In the genomic region with DNA sequence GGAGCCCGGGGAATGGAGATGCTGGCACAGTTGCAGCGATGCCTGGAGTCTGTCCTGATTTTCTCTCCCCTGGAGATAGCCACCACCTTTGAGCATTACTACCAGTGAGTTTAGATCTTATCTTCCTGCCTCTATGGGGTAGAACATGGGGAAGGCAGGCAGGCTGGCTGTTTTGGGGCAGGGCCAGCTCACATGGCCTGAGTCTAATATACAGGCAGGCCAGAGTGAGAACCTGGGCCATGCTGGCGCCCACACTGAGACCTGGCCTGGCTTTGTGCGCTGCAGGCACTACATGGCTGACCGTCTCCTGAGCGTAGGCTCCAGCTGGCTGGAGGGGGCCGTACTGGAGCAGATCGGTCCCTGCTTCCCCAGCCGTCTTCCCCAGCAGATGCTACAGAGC, we compare ENCODE assay signal across 34 mouse cellular contexts. TPM values are rescaled to one million over a fixed set of nuclear protein-coding genes. Genes with fewer than 3 reads are reported as not detected.
DNase-seq lines count a peak whose midpoint lies in the region; ATAC-seq and TF ChIP-seq lines count a peak whose summit lies in the region.
"Had no signal": no experiment of that assay in that cellular context is flagged by ENCODE, and none has a peak within 500 bp of the region (broad histone marks: within the 10 kb centered on the region; RNA-seq: fewer than 3 reads in every experiment).

No protein-coding gene starts in this region.

- TF ChIP-seq CTCF in cerebellum, adult 2 months (IDR thresholded peaks at IDR 0.05; ENCODE audit: borderline replicate concordance, insufficient read depth, low read depth, low read length), result no peak

- no peak for ATAC-seq in midbrain, embryonic 11.5 days (ENCODE audit: low FRiP score)
- no peak for ATAC-seq in midbrain, embryonic 13.5 days
- ATAC-seq: CD4-positive, CD25-positive, alpha-beta regulatory T cell, adult 4 months; forebrain, postnatal 0 days; hindbrain, postnatal 0 days; intestine, embryonic 15.5 days; midbrain, embryonic 15.5 days had no signal

- H3K9me3 ChIP-seq in midbrain, embryonic 11.5 days (ENCODE audit: control insufficient read depth, low read length), result no peaks in the 10 kb centered on the region
- no peaks in the 10 kb centered on the region for H3K9me3 ChIP-seq in midbrain, embryonic 13.5 days
- H3K9me3 ChIP-seq: embryonic facial prominence, embryonic 10.5 days; embryonic facial prominence, embryonic 15.5 days; forebrain, embryonic 12.5 days; heart, embryonic 13.5 days; hindbrain, embryonic 12.5 days; intestine, embryonic 15.5 days; limb, embryonic 10.5 days; limb, embryonic 15.5 days; liver, embryonic 13.5 days; midbrain, embryonic 15.5 days; neural tube, embryonic 15.5 days; stomach, embryonic 15.5 days had no signal

- no peaks in the 10 kb centered on the region for H3K4me1 ChIP-seq in midbrain, embryonic 11.5 days (ENCODE audit: control insufficient read depth, insufficient read depth, low read length)
- H3K4me1 ChIP-seq in midbrain, embryonic 13.5 days (replicated peaks), result no peaks in the 10 kb centered on the region
- peaks cover 30% of the 10 kb centered on the region for H3K4me1 ChIP-seq in cerebellum, adult 2 months (ENCODE audit: control insufficient read depth, insufficient read depth, low read length)
- H3K4me1 ChIP-seq: embryonic facial prominence, embryonic 10.5 days; embryonic facial prominence, embryonic 15.5 days; forebrain, embryonic 12.5 days; heart, embryonic 13.5 days; hindbrain, embryonic 12.5 days; intestine, embryonic 15.5 days; limb, embryonic 10.5 days; limb, embryonic 15.5 days; midbrain, embryonic 15.5 days; neural tube, embryonic 15.5 days; stomach, embryonic 15.5 days had no signal

- peak; percentile 57 for DNase-seq in midbrain, embryonic 11.5 days (ENCODE audit: low spot score, missing footprints)
- DNase-seq in cerebellum, adult 2 months, result peak in 1 of 2 experiments; percentile 81
- peak; percentile 81 to 85 for DNase-seq in cerebellum, postnatal 14 days
- no peak for DNase-seq in right cerebral cortex, postnatal 10 days (ENCODE audit: low spot score in 2 of 2)
- no peak for DNase-seq in layer of hippocampus, postnatal 14 days (ENCODE audit: low spot score in 2 of 2)
- DNase-seq in adrenal gland, postnatal 14 days, result no peak
- DNase-seq: adrenal gland, adult 2 months; forebrain, postnatal 0 days; heart, adult 2 months; heart, postnatal 14 days; kidney, adult 8-10 months; kidney, postnatal 4 days; liver, embryonic 13.5 days; lung, adult 18-20 months; lung, postnatal 10 days; retina, postnatal 1 day; right cerebral cortex, postnatal 25 days; thymus, postnatal 14 days had no signal

- 94% methylated on average over 9 of the region's 9 CpGs for WGBS in midbrain, embryonic 11.5 days
- WGBS in midbrain, embryonic 13.5 days, result 94% methylated on average over 9 of the region's 9 CpGs
- WGBS in cerebellum, adult 2 months, result 17% methylated on average over 9 of the region's 9 CpGs

- H3K4me3 ChIP-seq in midbrain, embryonic 11.5 days (ENCODE audit: low read depth, low read length), result no peak overlapping the region
- H3K4me3 ChIP-seq in midbrain, embryonic 13.5 days (replicated peaks), result no peak overlapping the region
- H3K4me3 ChIP-seq in cerebellum, adult 2 months (replicated peaks; ENCODE audit: insufficient read depth, low read depth, low read length), result peak overlapping the region; percentile 50
- H3K4me3 ChIP-seq: embryonic facial prominence, embryonic 10.5 days; embryonic facial prominence, embryonic 15.5 days; forebrain, embryonic 12.5 days; heart, adult 2 months; heart, embryonic 13.5 days; hindbrain, embryonic 12.5 days; intestine, embryonic 15.5 days; limb, embryonic 10.5 days; limb, embryonic 15.5 days; liver, embryonic 13.5 days; midbrain, embryonic 15.5 days; neural tube, embryonic 15.5 days; stomach, embryonic 15.5 days had no signal

- H3K36me3 ChIP-seq in midbrain, embryonic 11.5 days (ENCODE audit: control insufficient read depth, insufficient read depth, low read length), result peaks cover 38% of the 10 kb centered on the region
- peaks cover 93% of the 10 kb centered on the region for H3K36me3 ChIP-seq in midbrain, embryonic 13.5 days

- H3K9ac ChIP-seq in midbrain, embryonic 11.5 days (ENCODE audit: low read length), result no peak overlapping the region
- H3K9ac ChIP-seq in midbrain, embryonic 13.5 days (replicated peaks), result no peak overlapping the region
- H3K9ac ChIP-seq: embryonic facial prominence, embryonic 15.5 days; forebrain, embryonic 12.5 days; forebrain, postnatal 0 days; heart, embryonic 13.5 days; hindbrain, embryonic 12.5 days; intestine, embryonic 15.5 days; limb, embryonic 15.5 days; liver, embryonic 13.5 days; midbrain, embryonic 15.5 days; neural tube, embryonic 15.5 days; stomach, embryonic 15.5 days had no signal

- H3K27ac ChIP-seq in midbrain, embryonic 11.5 days (ENCODE audit: low read depth, low read length), result no peak overlapping the region
- H3K27ac ChIP-seq in midbrain, embryonic 13.5 days, result no peak overlapping the region
- peak overlapping the region; percentile 87 for H3K27ac ChIP-seq in cerebellum, adult 2 months (ENCODE audit: insufficient read depth, low read length)
- H3K27ac ChIP-seq: embryonic facial prominence, embryonic 10.5 days; embryonic facial prominence, embryonic 15.5 days; forebrain, embryonic 12.5 days; heart, embryonic 13.5 days; hindbrain, embryonic 12.5 days; hindbrain, postnatal 0 days; intestine, embryonic 15.5 days; kidney, postnatal 0 days; limb, embryonic 10.5 days; limb, embryonic 15.5 days; liver, embryonic 13.5 days; macrophage; midbrain, embryonic 15.5 days; neural tube, embryonic 15.5 days; stomach, embryonic 15.5 days had no signal

- no peaks in the 10 kb centered on the region for H3K27me3 ChIP-seq in midbrain, embryonic 11.5 days (ENCODE audit: control insufficient read depth, insufficient read depth, low read length)
- H3K27me3 ChIP-seq in midbrain, embryonic 13.5 days, result no peaks in the 10 kb centered on the region
- H3K27me3 ChIP-seq in cerebellum, adult 2 months (ENCODE audit: control insufficient read depth, insufficient read depth, low read length), result no peaks in the 10 kb centered on the region
- H3K27me3 ChIP-seq: embryonic facial prominence, embryonic 15.5 days; forebrain, embryonic 12.5 days; heart, embryonic 13.5 days; hindbrain, embryonic 12.5 days; intestine, embryonic 15.5 days; limb, embryonic 15.5 days; liver, embryonic 13.5 days; midbrain, embryonic 15.5 days; neural tube, embryonic 15.5 days; stomach, embryonic 15.5 days had no signal

- TF ChIP-seq POLR2A in cerebellum, adult 2 months (IDR thresholded peaks at IDR 0.05; ENCODE audit: borderline replicate concordance, insufficient read depth, low read length), result no peak

- no peak overlapping the region for H3K4me2 ChIP-seq in midbrain, embryonic 11.5 days
- H3K4me2 ChIP-seq in midbrain, embryonic 13.5 days (replicated peaks), result no peak overlapping the region
- H3K4me2 ChIP-seq: embryonic facial prominence, embryonic 15.5 days; forebrain, embryonic 12.5 days; heart, embryonic 13.5 days; hindbrain, embryonic 12.5 days; intestine, embryonic 15.5 days; limb, embryonic 15.5 days; liver, embryonic 13.5 days; midbrain, embryonic 15.5 days; neural tube, embryonic 15.5 days; stomach, embryonic 15.5 days had no signal

RNA-seq across cellular contexts. Expression of a gene that starts 11.2 kb away (rescaled TPM):
- polyA plus RNA-seq in midbrain, embryonic 11.5 days (2014; fragmentation: Nextera tagmentation; extraction: Ambion mirVana), result 26.2 and 26.8 TPM in 2 replicates
- polyA plus RNA-seq in midbrain, embryonic 13.5 days (2015; fragmentation: Nextera tagmentation; extraction: Ambion mirVana), result 41.6 and 46.3 TPM in 2 replicates
- polyA plus RNA-seq in cerebellum, adult 2 months (2012; rRNA removed), result 43.3 and 44.5 TPM in 2 replicates
- total RNA-seq in layer of hippocampus, postnatal 14 days (2021), result 10 to 100 TPM; 23.8 to 24.4 TPM
- total RNA-seq in adrenal gland, postnatal 14 days (2021), result 45.5 and 52.3 TPM in 2 replicates

RNA-seq across cellular contexts. Expression of a gene that starts 12.8 kb away (rescaled TPM):
- polyA plus RNA-seq in midbrain, embryonic 11.5 days (2014; fragmentation: Nextera tagmentation; extraction: Ambion mirVana), result 53.4 and 60.0 TPM in 2 replicates
- 48.1 and 49.9 TPM in 2 replicates for polyA plus RNA-seq in midbrain, embryonic 13.5 days (2015; fragmentation: Nextera tagmentation; extraction: Ambion mirVana)
- 32.3 and 33.0 TPM in 2 replicates for polyA plus RNA-seq in cerebellum, adult 2 months (2012; rRNA removed)
- total RNA-seq in layer of hippocampus, postnatal 14 days (2021), result 10 to 100 TPM; 12.5 to 15.7 TPM
- total RNA-seq in adrenal gland, postnatal 14 days (2021), result 23.7 and 25.7 TPM in 2 replicates

RNA-seq across cellular contexts. Expression of a gene that starts 15.3 kb away (rescaled TPM):
- 97.8 and 100 TPM in 2 replicates for polyA plus RNA-seq in midbrain, embryonic 11.5 days (2014; fragmentation: Nextera tagmentation; extraction: Ambion mirVana)
- 75.1 and 89.5 TPM in 2 replicates for polyA plus RNA-seq in midbrain, embryonic 13.5 days (2015; fragmentation: Nextera tagmentation; extraction: Ambion mirVana)
- polyA plus RNA-seq in cerebellum, adult 2 months (2012; rRNA removed), result 67.5 and 68.2 TPM in 2 replicates
- total RNA-seq in layer of hippocampus, postnatal 14 days (2021), result 10 to 100 TPM; 51.1 to 54.3 TPM
- total RNA-seq in adrenal gland, postnatal 14 days (2021), result 127 and 134 TPM in 2 replicates

RNA-seq across cellular contexts. Expression of a gene that starts 15.5 kb away (rescaled TPM):
- polyA plus RNA-seq in midbrain, embryonic 11.5 days (2014; fragmentation: Nextera tagmentation; extraction: Ambion mirVana), result 26.6 and 29.8 TPM in 2 replicates
- 49.1 and 54.1 TPM in 2 replicates for polyA plus RNA-seq in midbrain, embryonic 13.5 days (2015; fragmentation: Nextera tagmentation; extraction: Ambion mirVana)
- polyA plus RNA-seq in cerebellum, adult 2 months (2012; rRNA removed), result 28.1 and 29.8 TPM in 2 replicates
- total RNA-seq in layer of hippocampus, postnatal 14 days (2021), result 10 to 100 TPM; 15.1 to 16.7 TPM
- 32.3 and 34.7 TPM in 2 replicates for total RNA-seq in adrenal gland, postnatal 14 days (2021)

RNA-seq across cellular contexts. Expression of a gene that starts 17.2 kb away (rescaled TPM):
- 185 and 192 TPM in 2 replicates for polyA plus RNA-seq in midbrain, embryonic 11.5 days (2014; fragmentation: Nextera tagmentation; extraction: Ambion mirVana)
- 237 and 241 TPM in 2 replicates for polyA plus RNA-seq in midbrain, embryonic 13.5 days (2015; fragmentation: Nextera tagmentation; extraction: Ambion mirVana)
- polyA plus RNA-seq in cerebellum, adult 2 months (2012; rRNA removed), result 136 and 147 TPM in 2 replicates
- 100 to 1,000 TPM in 1 of 2 experiments, 10 to 100 TPM in 1; 98.2 to 103 TPM for total RNA-seq in layer of hippocampus, postnatal 14 days (2021)
- 80.5 and 90.2 TPM in 2 replicates for total RNA-seq in adrenal gland, postnatal 14 days (2021)

Comparison
In these comparisons a context has a peak if more than half of its experiments do, and no peak if none do; other contexts are left out.
1. DNase-seq: peak in midbrain, embryonic 11.5 days (single experiment) and cerebellum, postnatal 14 days (2 of 2); none in right cerebral cortex, postnatal 10 days (0 of 2), layer of hippocampus, postnatal 14 days (0 of 2) and adrenal gland, postnatal 14 days (single experiment).